Mouse (Mus musculus): ENCODE data around the gene Slc30a3.

DNA sequence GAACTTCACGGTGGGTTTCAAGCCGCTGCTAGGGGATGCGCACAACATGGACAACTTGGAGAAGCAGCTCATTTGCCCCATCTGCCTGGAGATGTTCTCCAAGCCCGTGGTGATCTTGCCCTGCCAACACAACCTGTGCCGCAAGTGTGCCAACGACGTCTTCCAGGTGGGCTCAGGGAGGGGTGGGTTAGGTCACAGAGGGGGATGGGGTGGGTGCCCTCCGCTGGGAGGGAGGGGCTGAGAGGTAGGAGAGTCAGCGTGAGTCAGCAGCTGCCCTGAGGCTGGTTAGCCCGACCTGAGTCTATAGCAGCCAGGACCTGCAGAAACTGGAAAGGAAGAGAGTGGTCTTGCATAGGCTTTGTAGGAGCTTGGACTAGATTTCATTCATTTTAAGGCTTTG lies 8.9 kb upstream of the Slc30a3 start:
- TF ChIP-seq CTCF (IDR thresholded peaks at IDR 0.05; ENCODE audit: low read depth): no peak
- no peak for TF ChIP-seq EP300 (IDR thresholded peaks at IDR 0.05; ENCODE audit: low read depth)
